Mouse (Mus musculus) forebrain, embryonic 16.5 days (tissue): ENCODE measurements around the gene Rgp1. TPM values are rescaled to one million over a fixed set of nuclear protein-coding genes. Genes with fewer than 3 reads are reported as not detected.

ENCODE experiments used
- ATAC-seq: fragments of 200-750 bp; cut with Nextera tagmentation; 2 replicates; pipeline ENCODE4 v1.8.0; 2017; ENCODE audit warnings: mild to moderate bottlenecking, moderate library complexity
- H3K27ac ChIP-seq: fragments of 300-500 bp; sonication (generic); 2 replicates; pipeline ENCODE4 v1.5.1; 2014; ENCODE audit warnings: low read length, control low read depth
- H3K27me3 ChIP-seq: fragments of 300-500 bp; sonication (generic); replicated peaks from 2 replicates; pipeline ENCODE4 v1.6.1; 2014; ENCODE audit warnings: low read length; ENCODE audit not compliant: control insufficient read depth, insufficient read depth
- H3K36me3 ChIP-seq: fragments of 300-500 bp; sonication (generic); 2 replicates; pipeline ENCODE4 v1.6.1; 2014; ENCODE audit not compliant: control insufficient read depth, insufficient read depth
- H3K4me1 ChIP-seq: fragments of 300-500 bp; sonication (generic); replicated peaks from 2 replicates; pipeline ENCODE4 v1.6.1; 2014; ENCODE audit warnings: low read length; ENCODE audit not compliant: control insufficient read depth, insufficient read depth
- H3K4me2 ChIP-seq: fragments of 300-500 bp; sonication (generic); 2 replicates; pipeline ENCODE4 v1.6.1; 2014; ENCODE audit warnings: mild to moderate bottlenecking, low read length, control low read depth
- H3K4me3 ChIP-seq: fragments of 300-500 bp; sonication (generic); replicated peaks from 2 replicates; pipeline ENCODE4 v1.5.1; 2014; ENCODE audit warnings: mild to moderate bottlenecking, low read length, control low read depth
- H3K9ac ChIP-seq: fragments of 300-500 bp; sonication (generic); replicated peaks from 2 replicates; pipeline ENCODE4 v1.6.1; 2014; ENCODE audit warnings: low read depth, low read length, control low read depth
- H3K9me3 ChIP-seq: fragments of 300-500 bp; sonication (generic); 2 replicates; pipeline ENCODE4 v1.6.1; 2016; ENCODE audit warnings: low read length; ENCODE audit not compliant: control insufficient read depth
- WGBS: fragments of 180-500 bp; shearing (Covaris S2); extraction: QIAGEN DNeasy Blood & Tissue Kit; methylation state at CpG from one replicate; pipeline ENCODE4 v1.1.7; 2014; 5-methylcytosine and 5-hydroxymethylcytosine counted together
- polyA plus RNA-seq: library from polyadenylated mRNA; unstranded; fragments of >200 nt; fragmentation: Nextera tagmentation; extraction: Ambion mirVana; gene quantifications from 2 replicates; pipeline ENCODE4 v1.2.1, GENCODE M21; 2015

The Rgp1 gene
- polyA plus RNA-seq, 1 experiment from 2014 or later: 30.5 TPM

DNA sequence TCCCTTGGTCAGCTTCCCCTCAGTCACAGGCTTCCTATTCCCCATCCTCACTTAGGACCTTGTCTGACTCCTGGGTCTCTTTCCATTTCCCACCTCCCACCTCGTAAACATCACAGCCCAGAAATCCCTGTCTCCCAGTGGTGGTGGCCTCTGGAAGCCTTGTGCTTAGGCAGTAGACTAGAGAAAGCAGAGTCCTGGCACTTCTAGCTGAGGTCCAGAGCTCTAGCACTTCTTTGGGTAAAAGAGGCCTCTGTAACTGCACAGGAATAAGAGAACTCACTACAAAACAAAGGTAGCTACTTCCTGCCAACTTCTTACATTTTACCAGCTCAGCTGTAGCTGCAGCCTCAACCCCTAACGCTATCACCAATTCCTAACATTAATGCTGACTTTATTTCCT lies 17.5 kb upstream of the Rgp1 start:
- peaks cover 16% of the 10 kb centered on the region for H3K36me3 ChIP-seq
- H3K27ac ChIP-seq: no peak overlapping the region
- peak overlapping the region; percentile 72 for H3K4me3 ChIP-seq
- H3K9ac ChIP-seq: 0 out of 2 replicates have a peak overlapping the region, but pooled peaks have one; percentile 97
- H3K27me3 ChIP-seq: no peaks in the 10 kb centered on the region
- WGBS: 50% methylated on average over 2 of the region's 2 CpGs
- H3K4me2 ChIP-seq: peak overlapping the region; percentile 64
- H3K9me3 ChIP-seq: no peaks in the 10 kb centered on the region
- peaks cover 39% of the 10 kb centered on the region for H3K4me1 ChIP-seq
- ATAC-seq: no peak

DNA sequence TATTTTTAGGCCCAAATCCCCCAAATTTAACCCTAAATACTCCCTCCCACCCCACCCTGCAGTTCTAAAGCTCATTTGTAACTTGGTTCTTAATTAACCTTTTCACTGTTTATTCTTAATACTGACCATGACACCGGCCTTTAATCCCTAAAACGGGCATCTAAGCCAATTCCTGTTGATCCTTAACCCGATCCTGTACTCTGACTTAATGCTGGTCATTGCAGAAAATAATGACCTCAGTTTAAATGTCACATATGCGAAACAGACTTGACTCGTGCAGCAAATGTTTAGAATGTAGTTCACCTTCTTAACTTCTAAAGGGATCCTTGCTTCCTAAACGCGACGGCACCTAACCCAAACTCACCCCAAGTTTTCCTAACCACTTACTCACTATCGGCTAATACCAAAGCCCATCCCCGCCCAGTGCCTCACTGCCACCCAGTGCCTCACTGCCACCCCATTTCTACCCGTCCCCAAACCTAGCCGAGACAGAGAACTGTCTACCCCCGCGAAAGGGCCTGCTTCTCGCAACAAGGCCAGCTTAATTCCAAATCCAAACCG lies 17.0 kb upstream of the Rgp1 start:
- H3K27ac ChIP-seq: peak overlapping the region; percentile 95
- peaks cover 39% of the 10 kb centered on the region for H3K4me1 ChIP-seq
- ATAC-seq: peak; percentile 19

DNA sequence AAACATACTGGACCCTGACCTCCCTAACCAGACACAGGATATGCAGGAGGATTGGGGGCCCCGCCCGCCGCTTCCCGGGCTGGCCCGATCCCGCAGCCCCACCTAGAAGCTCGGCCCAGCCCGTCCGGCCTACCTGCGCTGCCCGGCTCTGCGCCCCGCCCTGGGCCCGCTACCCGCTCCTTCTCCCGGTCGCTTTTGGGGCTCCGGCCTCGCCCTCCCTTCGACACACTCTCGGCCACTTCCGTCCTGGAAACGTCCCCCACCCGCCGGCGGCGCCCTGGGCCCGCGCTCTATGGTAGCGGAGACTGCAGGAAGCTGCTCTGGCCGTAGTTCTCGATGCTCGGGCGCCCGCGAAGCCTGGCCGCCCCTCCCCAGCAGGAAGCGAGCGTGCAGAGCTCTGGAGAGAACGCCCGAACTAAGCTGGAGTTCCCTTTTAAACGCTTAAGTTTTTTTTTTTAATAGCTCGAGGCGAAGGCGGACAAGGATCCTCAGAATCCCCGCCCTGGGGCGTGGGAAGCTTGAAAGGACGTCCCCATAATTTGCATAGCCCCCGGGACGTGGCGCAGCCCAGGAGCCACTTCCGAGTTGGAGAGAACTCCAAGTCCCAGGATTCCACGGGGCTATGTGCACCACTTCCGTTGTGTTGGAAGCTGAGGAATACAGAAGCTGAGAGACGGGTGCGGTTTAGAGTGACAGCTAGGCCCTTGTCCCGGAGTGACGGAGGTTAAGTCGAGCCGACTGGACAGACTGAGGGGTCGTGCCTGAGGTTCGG lies 16.3 kb upstream of the Rgp1 start, which contains the start of the genes Creb3 and Tln1:
Gene Creb3, plus strand, starts transcription at position 336 of the 772 bp plus-strand sequence.
Gene Tln1, minus strand, starts transcription at position 695 of the 772 bp plus-strand sequence.
- Histone ChIP-seq H3K27me3 (no peaks in the 10 kb centered on the region), H3K4me2 (peak within 1 kb of the TSS; percentile 95), H3K9ac (peak within 1 kb of the TSS; percentile 97), H3K4me3 (peak within 1 kb of the TSS; percentile 72), H3K27ac (peak within 1 kb of the TSS; percentile 95), H3K4me1 (peaks cover 39% of the 10 kb centered on the region), H3K9me3 (no peaks in the 10 kb centered on the region), H3K36me3 (peaks cover 25% of the 10 kb centered on the region)
- whole genome bisulfite sequencing: under 1% methylated on average over 62 of the region's 62 CpGs
- peak; percentile 97 for ATAC-seq

More for the DNA sequence above, 17.0 kb upstream of the Rgp1 start:
- WGBS: 2% methylated on average over 16 of the region's 16 CpGs
- peak overlapping the region; percentile 64 for H3K4me2 ChIP-seq
- H3K9ac ChIP-seq: peak overlapping the region; percentile 97
- no peaks in the 10 kb centered on the region for H3K27me3 ChIP-seq
- H3K36me3 ChIP-seq: peaks cover 18% of the 10 kb centered on the region
- no peaks in the 10 kb centered on the region for H3K9me3 ChIP-seq
- peak overlapping the region; percentile 72 for H3K4me3 ChIP-seq

DNA sequence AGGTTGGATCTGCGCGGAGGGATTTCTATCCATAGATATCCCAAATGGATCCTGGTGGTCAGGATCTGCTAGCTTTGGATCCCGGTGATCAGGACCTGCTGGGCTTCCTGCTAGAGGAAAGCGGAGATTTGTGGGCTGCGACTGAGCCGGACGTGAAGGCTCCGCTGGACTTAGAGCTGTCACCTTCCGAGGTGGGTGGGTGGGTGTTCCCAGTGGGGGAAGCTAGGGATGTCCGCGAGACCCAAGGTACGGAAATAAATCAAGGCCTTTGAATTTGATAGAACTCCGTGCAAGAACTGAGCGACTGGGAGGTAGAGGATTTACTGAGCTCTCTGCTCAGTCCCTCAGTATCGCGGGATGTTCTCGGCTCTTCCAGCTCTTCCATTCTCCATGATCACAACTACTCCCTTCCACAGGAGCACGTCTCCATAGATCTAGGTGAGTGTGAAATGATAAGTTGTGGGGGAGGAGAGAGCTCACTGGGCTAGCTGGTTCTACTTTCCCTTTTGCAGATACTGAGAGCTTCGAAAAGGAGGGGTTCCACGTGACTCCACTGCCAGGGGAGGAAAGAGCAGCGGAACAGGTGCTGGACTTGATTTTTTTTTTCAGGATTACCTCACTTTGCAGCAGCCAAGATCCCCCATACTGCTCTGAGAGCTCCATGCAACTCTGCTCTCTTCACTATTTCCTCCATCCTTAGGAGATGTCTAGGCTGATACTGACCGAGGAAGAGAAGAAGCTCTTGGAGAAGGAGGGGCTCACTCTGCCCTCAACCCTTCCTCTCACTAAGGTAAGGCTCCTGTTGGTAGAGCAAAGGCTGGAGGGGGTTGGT lies 15.5 kb upstream of the Rgp1 start:
- 7% methylated on average over 22 of the region's 22 CpGs for WGBS
- Histone ChIP-seq H3K4me3 (peak overlapping the region; percentile 72), H3K27ac (peak overlapping the region; percentile 95), H3K9ac (peak overlapping the region; percentile 97), H3K36me3 (peaks cover 29% of the 10 kb centered on the region), H3K9me3 (no peaks in the 10 kb centered on the region), H3K27me3 (no peaks in the 10 kb centered on the region), H3K4me2 (peak overlapping the region; percentile 95), H3K4me1 (peaks cover 39% of the 10 kb centered on the region)
- ATAC-seq: peak; percentile 8

DNA sequence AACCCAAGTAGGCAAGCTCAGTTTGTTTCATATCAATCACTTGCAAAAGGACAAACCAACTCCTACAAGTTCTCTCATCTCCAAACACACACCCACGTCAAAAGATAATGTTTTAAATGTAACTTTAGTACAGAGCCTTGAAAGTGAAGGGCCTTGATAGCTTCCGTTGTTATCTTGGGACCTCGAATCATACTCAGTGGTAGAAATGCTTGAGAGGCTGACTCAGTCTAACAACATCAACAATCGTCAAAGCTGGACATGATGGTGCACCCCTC lies 15.0 kb upstream of the Rgp1 start:
- peak overlapping the region; percentile 72; the same call in 1 of the 2 replicates for H3K4me3 ChIP-seq
- no peak for ATAC-seq
- H3K27ac ChIP-seq: no peak overlapping the region
- H3K9me3 ChIP-seq: no peaks in the 10 kb centered on the region
- 84% methylated on average over 4 of the region's 4 CpGs for WGBS
- H3K27me3 ChIP-seq: no peaks in the 10 kb centered on the region
- H3K9ac ChIP-seq: peak overlapping the region; percentile 97; the same call in 1 of the 2 replicates
- H3K4me2 ChIP-seq: peak overlapping the region; percentile 95
- peaks cover 39% of the 10 kb centered on the region for H3K4me1 ChIP-seq
- H3K36me3 ChIP-seq: peaks cover 33% of the 10 kb centered on the region

DNA sequence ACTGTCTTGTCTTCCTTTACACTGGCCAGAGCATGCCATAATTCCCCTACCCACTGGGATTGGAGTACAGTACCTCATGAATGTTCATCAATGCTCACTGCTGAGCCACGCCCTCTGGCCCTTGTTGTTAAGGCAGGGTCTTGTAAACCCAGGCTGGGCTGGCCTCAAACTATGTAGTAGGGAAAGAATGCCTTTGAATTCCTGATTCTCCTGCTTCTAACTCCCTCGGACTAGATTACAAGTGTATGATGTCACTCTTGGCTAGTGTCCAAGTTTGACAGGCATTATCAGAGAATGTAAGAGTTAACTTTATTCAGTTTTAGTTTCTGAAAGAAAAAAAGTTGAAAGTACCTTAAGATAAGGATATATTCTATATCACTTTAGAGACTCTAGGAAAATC lies 14.3 kb upstream of the Rgp1 start:
- Histone ChIP-seq H3K4me2 (no peak overlapping the region), H3K27ac (no peak overlapping the region), H3K36me3 (peaks cover 39% of the 10 kb centered on the region), H3K4me3 (no peak overlapping the region), H3K9ac (no peak overlapping the region), H3K9me3 (no peaks in the 10 kb centered on the region), H3K4me1 (peaks cover 33% of the 10 kb centered on the region), H3K27me3 (no peaks in the 10 kb centered on the region)
- ATAC-seq: no peak
- 26% methylated on average over 2 of the region's 2 CpGs for WGBS

DNA sequence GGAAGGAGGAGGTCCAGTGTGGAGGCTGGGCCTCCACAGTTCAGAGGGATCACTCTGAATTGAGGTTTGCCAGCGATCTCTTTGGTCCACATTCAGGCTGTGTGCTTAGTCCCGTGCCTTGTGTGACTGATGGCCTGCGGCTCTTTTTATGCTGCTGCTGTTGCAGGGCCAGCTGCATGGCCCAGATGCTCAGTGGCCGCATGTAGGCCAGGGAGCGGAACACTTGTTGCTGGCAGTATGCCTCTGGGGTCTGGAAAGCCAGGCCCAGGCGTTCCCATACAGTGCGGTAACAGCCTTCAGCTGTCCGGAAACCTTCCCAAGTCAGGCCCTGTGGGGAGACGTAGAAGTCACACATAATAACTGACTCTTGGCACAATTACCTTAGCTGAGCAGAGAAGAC lies 11.4 kb upstream of the Rgp1 start:
- Histone ChIP-seq H3K4me3 (no peak overlapping the region), H3K36me3 (peaks cover 55% of the 10 kb centered on the region), H3K4me1 (peaks cover 13% of the 10 kb centered on the region), H3K9ac (no peak overlapping the region), H3K27ac (no peak overlapping the region), H3K9me3 (no peaks in the 10 kb centered on the region), H3K27me3 (no peaks in the 10 kb centered on the region), H3K4me2 (no peak overlapping the region)
- ATAC-seq: no peak
- WGBS: 92% methylated on average over 9 of the region's 9 CpGs

DNA sequence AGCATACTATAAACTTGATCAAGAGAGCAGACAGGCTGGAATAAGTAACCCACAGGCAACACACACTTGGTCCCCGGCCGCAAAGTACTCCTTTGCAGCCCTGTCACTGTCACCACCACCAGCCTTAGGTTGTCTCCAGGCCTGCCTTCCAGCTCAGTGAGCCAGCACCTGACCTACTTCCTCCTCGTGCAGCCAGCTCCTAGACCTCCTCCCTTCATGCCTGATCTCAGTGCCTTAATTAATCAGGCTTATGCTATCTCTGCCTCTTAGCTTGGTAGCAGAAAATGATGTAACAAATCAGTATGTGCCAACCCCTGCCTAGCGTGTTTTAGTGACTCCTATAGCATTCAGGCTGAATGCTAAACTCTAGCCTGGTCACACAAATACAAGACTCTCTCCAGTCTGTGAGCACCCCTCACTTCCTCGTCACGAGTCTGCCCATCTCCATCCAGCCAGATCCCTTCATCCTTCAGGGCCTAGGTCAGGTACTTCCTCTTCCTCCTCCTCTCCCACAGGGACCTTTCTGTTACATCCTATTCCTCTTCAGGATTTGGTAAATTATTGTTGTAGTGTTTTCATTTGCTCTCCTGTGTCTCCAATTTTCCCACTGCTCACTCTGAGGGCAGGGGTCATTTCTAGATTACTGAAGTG lies 7.0 kb upstream of the Rgp1 start:
- Histone ChIP-seq H3K27ac (no peak overlapping the region), H3K4me1 (peaks cover 22% of the 10 kb centered on the region), H3K27me3 (no peaks in the 10 kb centered on the region), H3K4me3 (no peak overlapping the region), H3K9me3 (no peaks in the 10 kb centered on the region), H3K36me3 (peaks cover 49% of the 10 kb centered on the region), H3K4me2 (no peak overlapping the region), H3K9ac (no peak overlapping the region)
- 86% methylated on average over 6 of the region's 6 CpGs for WGBS
- no peak for ATAC-seq

DNA sequence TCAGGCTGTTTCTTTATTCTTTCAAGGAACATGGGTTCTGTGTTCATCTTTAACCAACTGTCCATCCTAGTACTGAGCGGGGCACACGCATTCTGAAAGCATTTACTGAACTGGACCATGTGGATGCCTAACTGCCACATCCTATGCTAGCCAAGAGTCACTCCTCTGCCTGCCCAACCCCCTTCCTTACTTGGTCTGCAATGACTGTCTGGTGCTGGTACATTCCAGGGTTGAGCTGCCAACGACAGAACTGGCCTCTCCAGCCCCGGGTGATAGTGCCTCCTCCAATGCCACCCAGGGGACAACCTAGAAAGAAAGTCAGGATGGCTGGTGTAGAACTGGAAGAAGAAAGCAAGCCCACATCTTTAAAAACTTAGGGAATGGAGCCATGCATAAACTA lies 5.0 kb upstream of the Rgp1 start:
- H3K4me2 ChIP-seq: no peak overlapping the region
- 92% methylated on average over 4 of the region's 4 CpGs for WGBS
- peaks cover 37% of the 10 kb centered on the region for H3K4me1 ChIP-seq
- H3K27me3 ChIP-seq: no peaks in the 10 kb centered on the region
- H3K4me3 ChIP-seq: no peak overlapping the region
- H3K36me3 ChIP-seq: peaks cover 34% of the 10 kb centered on the region
- H3K27ac ChIP-seq: no peak overlapping the region
- no peaks in the 10 kb centered on the region for H3K9me3 ChIP-seq
- no peak for ATAC-seq
- H3K9ac ChIP-seq: no peak overlapping the region
